Mouse (Mus musculus): ENCODE data around the gene Slc52a3. TPM values are rescaled to one million over a fixed set of nuclear protein-coding genes. Genes with fewer than 3 reads are reported as not detected.

Gene Slc52a3
- total RNA-seq, 2 experiments from 2014 or later, result 1.4 to 1.5 TPM

- DNase-seq, result no peak
Observed at GRCm38 (mm10) chr2:151999669-152000290, 3.5 kb downstream of the Slc52a3 start.

GRCm38 (mm10) chr2:152000291-152000679 lies 4.0 kb downstream of the Slc52a3 start:
- DNase-seq, result no peak

- no peak for DNase-seq
Observed at GRCm38 (mm10) chr2:152000735-152001134, 4.4 kb downstream of the Slc52a3 start.

GRCm38 (mm10) chr2:152002529-152002928 lies 6.2 kb downstream of the Slc52a3 start:
- no peak for DNase-seq

- no peak for DNase-seq
Observed at GRCm38 (mm10) chr2:152007783-152008182, 11.5 kb downstream of the Slc52a3 start.

GRCm38 (mm10) chr2:152009061-152009779 lies 12.9 kb downstream of the Slc52a3 start:
- no peak for DNase-seq

GRCm38 (mm10) chr2:152010251-152010650 lies 13.9 kb downstream of the Slc52a3 start:
- DNase-seq, result no peak

- no peak for DNase-seq
Observed at GRCm38 (mm10) chr2:152010661-152011060, 14.3 kb downstream of the Slc52a3 start.

GRCm38 (mm10) chr2:152011724-152012123 lies 15.4 kb downstream of the Slc52a3 start:
- DNase-seq, result peak; percentile 32

- no peak for DNase-seq
Observed at GRCm38 (mm10) chr2:152012222-152012621, 15.9 kb downstream of the Slc52a3 start.

- DNase-seq, result no peak
Observed at GRCm38 (mm10) chr2:152012701-152013100, 16.4 kb downstream of the Slc52a3 start.

GRCm38 (mm10) chr2:152015997-152016396 lies 19.7 kb downstream of the Slc52a3 start:
- no peak for DNase-seq

- no peak for DNase-seq
Observed at GRCm38 (mm10) chr2:152016666-152017065, 20.4 kb downstream of the Slc52a3 start.

- DNase-seq, result peak; percentile 75
Observed at GRCm38 (mm10) chr2:152020255-152020654, 23.9 kb downstream of the Slc52a3 start.

- no peak for DNase-seq
Observed at GRCm38 (mm10) chr2:152022022-152022421, 25.7 kb downstream of the Slc52a3 start.

- no peak for DNase-seq
Observed at GRCm38 (mm10) chr2:152024883-152025422, 28.6 kb downstream of the Slc52a3 start.

- DNase-seq, result peak; percentile 92
Observed at GRCm38 (mm10) chr2:152029252-152030082, 33.2 kb downstream of the Slc52a3 start.

- no peak for DNase-seq
Observed at GRCm38 (mm10) chr2:152030986-152031385, 34.7 kb downstream of the Slc52a3 start.

GRCm38 (mm10) chr2:152040101-152040500 lies 43.8 kb downstream of the Slc52a3 start:
- DNase-seq, result no peak

- DNase-seq, result no peak
Observed at GRCm38 (mm10) chr2:152047116-152048002, 51.0 kb downstream of the Slc52a3 start.
